Mouse (Mus musculus) liver, embryonic 16.5 days (tissue): ENCODE data around the gene Flot2. TPM values are rescaled to one million over a fixed set of nuclear protein-coding genes. Genes with fewer than 3 reads are reported as not detected.
A peak's percentile ranks its signal among the peaks of the same experiment; 100 is the strongest.

Source experiments
- ATAC-seq: fragments of 200-750 bp; cut with Nextera tagmentation; 2 replicates; pipeline ENCODE4 v1.8.0; 2017; ENCODE audit warnings: low read depth, mild to moderate bottlenecking, moderate number of reproducible peaks, moderate library complexity
- H3K27ac ChIP-seq: fragments of 300-500 bp; sonication (generic); 2 replicates; pipeline ENCODE4 v1.5.1; 2014; ENCODE audit warnings: mild to moderate bottlenecking, low read length
- H3K27me3 ChIP-seq: fragments of 300-500 bp; sonication (generic); 2 replicates; pipeline ENCODE4 v1.6.1; 2014; ENCODE audit warnings: low read depth, low read length, mixed read lengths; ENCODE audit not compliant: control insufficient read depth, insufficient read depth
- H3K36me3 ChIP-seq: fragments of 300-500 bp; sonication (generic); 2 replicates; pipeline ENCODE4 v1.6.1; 2014; ENCODE audit warnings: mild to moderate bottlenecking; ENCODE audit not compliant: control insufficient read depth, insufficient read depth
- H3K4me1 ChIP-seq: fragments of 300-500 bp; sonication (generic); 2 replicates; pipeline ENCODE4 v1.6.1; 2014; ENCODE audit warnings: low read depth, low read length, mixed read lengths; ENCODE audit not compliant: control insufficient read depth
- H3K4me2 ChIP-seq: fragments of 300-500 bp; sonication (generic); 2 replicates; pipeline ENCODE4 v1.6.1; 2014; ENCODE audit warnings: low read depth, low read length, mixed read lengths
- H3K4me3 ChIP-seq: fragments of 300-500 bp; sonication (generic); 2 replicates; pipeline ENCODE4 v1.5.1; 2014; ENCODE audit warnings: low read depth, mild to moderate bottlenecking, low read length
- H3K9ac ChIP-seq: fragments of 300-500 bp; sonication (generic); 2 replicates; pipeline ENCODE4 v1.6.1; 2014; ENCODE audit warnings: low read depth, low read length
- H3K9me3 ChIP-seq: fragments of 300-500 bp; sonication (generic); replicated peaks from 2 replicates; pipeline ENCODE4 v1.6.1; 2016; ENCODE audit warnings: low read length; ENCODE audit not compliant: control insufficient read depth
- whole genome bisulfite sequencing: fragments of 180-500 bp; shearing (Covaris S2); extraction: QIAGEN DNeasy Blood & Tissue Kit; methylation state at CpG from one replicate; pipeline ENCODE4 v1.1.7; 2014; ENCODE audit not compliant: insufficient replicate concordance; 5-methylcytosine and 5-hydroxymethylcytosine counted together
- polyA plus RNA-seq: library from polyadenylated mRNA; unstranded; fragments of >200 nt; fragmentation: Nextera tagmentation; extraction: Ambion mirVana; gene quantifications from 2 replicates; pipeline ENCODE4 v1.2.1, GENCODE M21; 2015

The Flot2 gene
- 24.5 and 25.1 TPM in 2 replicates for polyA plus RNA-seq

DNA sequence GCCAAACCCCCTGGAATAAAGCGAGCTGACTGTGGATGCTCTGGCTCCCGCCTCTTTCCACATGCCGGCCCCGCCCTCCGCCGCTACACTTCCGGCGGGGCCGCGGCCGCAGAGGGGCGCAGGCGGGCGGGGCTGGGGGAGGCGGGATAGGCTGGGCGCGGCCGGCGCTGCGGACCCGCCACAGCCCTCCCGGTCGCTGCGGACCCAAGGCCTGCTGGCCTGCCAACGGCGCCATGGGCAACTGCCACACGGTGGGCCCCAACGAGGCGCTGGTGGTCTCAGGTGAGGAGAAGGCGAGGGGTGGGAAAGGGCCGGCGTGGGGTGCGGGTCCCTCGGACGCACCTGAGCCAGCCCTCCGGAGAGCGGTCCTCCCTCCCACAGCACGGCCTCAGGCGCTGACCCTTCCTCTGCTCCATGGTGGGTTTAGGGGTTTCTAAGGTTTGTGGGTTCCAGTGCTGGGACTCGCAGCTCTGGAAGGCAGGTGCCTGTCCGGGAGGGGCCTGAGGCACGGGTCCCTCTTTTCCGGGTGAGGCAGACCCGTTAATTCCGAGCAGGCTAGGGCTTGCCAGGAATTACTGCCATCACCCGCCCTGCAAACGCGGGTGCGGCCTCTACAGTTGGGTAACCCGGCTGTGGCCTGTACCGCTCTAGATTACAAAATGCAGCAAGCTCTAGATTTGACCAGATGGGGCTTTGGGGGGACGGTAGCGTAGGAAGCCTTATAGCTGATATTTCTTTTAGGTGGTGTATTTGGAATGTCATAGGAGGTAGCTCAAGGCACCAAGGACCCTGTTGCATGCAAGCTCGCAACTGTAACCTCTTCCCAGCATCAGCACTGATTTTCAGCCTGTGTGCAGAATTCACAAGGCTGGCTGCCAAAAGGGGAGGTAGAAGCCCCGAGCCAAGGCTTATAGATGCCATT, at the start of gene Flot2:
Flot2 (plus strand) TSS at position 101 of the 922 bp plus-strand sequence.
- Histone ChIP-seq H3K36me3 (peaks cover 17% of the 10 kb centered on the region), H3K27me3 (no peaks in the 10 kb centered on the region)

GRCm38 (mm10) chr11:77989071-77989690, 48.5 kb upstream of the Flot2 start:
- ATAC-seq, result no peak
- Histone ChIP-seq H3K27ac (no peak overlapping the region), H3K9me3 (no peaks in the 10 kb centered on the region), H3K4me3 (no peak overlapping the region), H3K4me2 (no peak overlapping the region), H3K36me3 (peaks cover 12% of the 10 kb centered on the region), H3K27me3 (no peaks in the 10 kb centered on the region), H3K9ac (no peak overlapping the region), H3K4me1 (peaks cover 11% of the 10 kb centered on the region)
- 83% methylated on average over 13 of the region's 13 CpGs for WGBS

More for the DNA sequence above, at the start of gene Flot2:
- peak within 1 kb of the TSS; percentile 94 for H3K4me2 ChIP-seq
- peak within 1 kb of the TSS; percentile 91 for H3K27ac ChIP-seq
- 3% methylated on average over 55 of the region's 55 CpGs for WGBS
- peak within 1 kb of the TSS; percentile 89 for H3K9ac ChIP-seq
- peak; percentile 80 for ATAC-seq
- H3K4me3 ChIP-seq, result peak within 1 kb of the TSS; percentile 78
- no peaks in the 10 kb centered on the region for H3K9me3 ChIP-seq
- peaks cover 32% of the 10 kb centered on the region for H3K4me1 ChIP-seq

DNA sequence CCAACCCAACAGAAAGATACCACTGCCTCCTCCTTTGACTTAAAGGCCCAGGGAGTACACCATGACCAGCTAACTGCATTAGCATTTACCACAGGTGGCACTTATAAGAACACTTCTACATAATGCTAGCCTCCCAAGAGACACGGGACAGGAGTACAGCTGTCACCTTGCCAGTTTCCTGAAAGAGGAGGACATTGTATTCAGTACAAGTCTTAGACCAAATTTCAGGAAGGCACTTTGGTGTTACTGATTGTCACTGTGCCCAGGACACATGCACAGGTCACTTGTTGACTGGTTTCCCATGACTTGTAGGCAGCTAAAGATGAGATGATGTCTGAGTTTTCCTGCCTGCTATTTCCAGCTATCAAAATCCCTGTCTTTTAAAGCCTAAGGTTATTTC, 42.2 kb upstream of the Flot2 start:
- ATAC-seq, result no peak
- H3K4me2 ChIP-seq, result no peak overlapping the region
- H3K9ac ChIP-seq, result no peak overlapping the region
- H3K4me1 ChIP-seq, result no peaks in the 10 kb centered on the region
- H3K27ac ChIP-seq, result no peak overlapping the region
- no peak overlapping the region for H3K4me3 ChIP-seq
- H3K9me3 ChIP-seq, result no peaks in the 10 kb centered on the region
- peaks cover 7% of the 10 kb centered on the region; the same call in 1 of the 2 replicates for H3K36me3 ChIP-seq
- 74% methylated on average over 1 of the region's 1 CpGs for WGBS
- no peaks in the 10 kb centered on the region for H3K27me3 ChIP-seq

DNA sequence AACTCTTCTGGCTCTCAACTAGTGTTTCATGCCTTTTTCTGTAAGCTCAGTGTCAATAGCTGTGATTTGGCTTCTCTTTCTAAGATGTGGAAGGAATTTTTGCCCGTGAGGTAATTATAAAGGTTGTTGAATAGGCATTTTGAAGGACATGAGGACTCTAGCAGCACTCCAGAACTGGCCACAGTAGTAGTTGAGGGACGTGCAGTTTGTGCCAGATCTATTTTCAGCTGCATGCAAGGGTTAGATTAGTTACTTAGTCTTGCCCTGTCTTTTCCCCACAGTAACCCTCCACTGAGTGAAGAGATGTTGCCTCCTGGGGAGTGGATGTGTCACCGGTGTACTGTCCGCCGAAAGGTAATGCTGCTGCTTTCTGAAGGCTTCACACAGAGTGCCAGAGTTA, 31.3 kb upstream of the Flot2 start:
- Histone ChIP-seq H3K4me2 (no peak overlapping the region), H3K27me3 (no peaks in the 10 kb centered on the region), H3K36me3 (peaks cover 37% of the 10 kb centered on the region), H3K4me1 (no peaks in the 10 kb centered on the region), H3K9me3 (no peaks in the 10 kb centered on the region), H3K9ac (no peak overlapping the region), H3K27ac (no peak overlapping the region), H3K4me3 (no peak overlapping the region)
- 83% methylated on average over 5 of the region's 5 CpGs for WGBS
- no peak for ATAC-seq

DNA sequence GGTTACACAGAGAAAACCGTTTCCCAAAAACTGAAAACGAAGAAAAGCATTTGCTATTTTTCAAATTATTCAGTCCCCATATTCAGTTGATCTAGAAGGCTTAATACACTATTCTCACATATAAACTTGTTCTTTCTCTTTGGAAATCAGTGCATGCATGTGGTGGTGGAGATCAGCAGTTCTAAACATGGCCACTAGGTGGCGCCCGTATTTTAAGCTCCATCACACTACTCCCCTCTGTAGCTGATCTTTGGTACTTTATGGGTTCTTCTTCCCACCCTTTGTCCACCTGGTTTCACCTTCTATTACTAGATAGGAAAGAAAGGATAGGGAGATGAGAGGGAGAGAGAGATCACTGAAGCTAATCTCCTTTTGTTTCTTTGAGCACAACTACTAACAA, 18.1 kb upstream of the Flot2 start:
- no peaks in the 10 kb centered on the region for H3K9me3 ChIP-seq
- no peak for ATAC-seq

DNA sequence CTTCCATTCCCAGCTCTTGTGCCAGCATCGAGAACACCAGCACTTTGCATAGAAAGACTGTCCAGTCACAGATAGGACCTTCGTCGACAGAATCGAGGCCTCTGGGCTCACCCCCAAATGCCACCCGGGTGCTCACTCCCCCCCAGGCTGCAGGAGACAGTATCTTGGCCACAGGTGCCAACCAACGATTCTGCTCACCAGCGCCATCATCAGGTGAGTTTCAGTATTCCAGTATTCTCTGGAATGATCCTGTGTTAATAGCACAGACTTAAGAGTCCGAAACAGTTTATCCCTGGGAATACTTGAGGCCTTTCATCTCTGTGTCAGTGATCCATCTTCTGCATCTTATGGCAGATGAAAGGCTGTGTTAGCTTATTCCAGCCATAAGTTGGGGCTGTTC, 14.1 kb upstream of the Flot2 start:
- ATAC-seq, result no peak
- 71% methylated on average over 8 of the region's 8 CpGs for WGBS
- no peaks in the 10 kb centered on the region for H3K27me3 ChIP-seq

More for the DNA sequence above, 18.1 kb upstream of the Flot2 start:
- Histone ChIP-seq H3K4me1 (no peaks in the 10 kb centered on the region), H3K36me3 (peaks cover 75% of the 10 kb centered on the region), H3K4me3 (no peak overlapping the region), H3K27ac (no peak overlapping the region), H3K4me2 (no peak overlapping the region), H3K9ac (no peak overlapping the region), H3K27me3 (no peaks in the 10 kb centered on the region)
- WGBS, result 16% methylated on average over 4 of the region's 4 CpGs

DNA sequence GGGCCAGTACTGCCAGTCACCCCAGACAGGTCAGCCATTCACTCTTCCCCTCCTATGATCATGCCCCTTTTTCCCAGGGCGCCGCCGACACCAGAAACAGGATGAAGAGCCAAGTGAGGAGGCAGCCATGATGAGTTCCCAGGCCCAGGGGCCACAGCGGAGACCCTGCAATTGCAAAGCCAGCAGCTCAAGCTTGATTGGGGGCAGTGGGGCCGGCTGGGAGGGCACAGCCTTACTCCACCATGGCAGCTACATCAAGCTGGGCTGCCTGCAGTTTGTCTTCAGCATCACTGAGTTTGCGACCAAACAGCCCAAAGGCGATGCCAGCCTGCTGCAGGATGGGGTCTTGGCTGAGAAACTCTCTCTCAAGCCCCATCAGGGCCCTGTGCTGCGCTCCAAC, 8.5 kb upstream of the Flot2 start:
- Histone ChIP-seq H3K4me1 (peaks cover 24% of the 10 kb centered on the region), H3K36me3 (peaks cover 51% of the 10 kb centered on the region), H3K27ac (no peak overlapping the region), H3K27me3 (no peaks in the 10 kb centered on the region), H3K4me2 (no peak overlapping the region), H3K9me3 (no peaks in the 10 kb centered on the region), H3K9ac (no peak overlapping the region), H3K4me3 (no peak overlapping the region)
- 88% methylated on average over 8 of the region's 8 CpGs for WGBS
- no peak for ATAC-seq

More for the DNA sequence above, 14.1 kb upstream of the Flot2 start:
- H3K27ac ChIP-seq, result no peak overlapping the region
- no peaks in the 10 kb centered on the region for H3K4me1 ChIP-seq
- no peaks in the 10 kb centered on the region for H3K9me3 ChIP-seq
- no peak overlapping the region for H3K9ac ChIP-seq
- no peak overlapping the region for H3K4me3 ChIP-seq
- no peak overlapping the region for H3K4me2 ChIP-seq
- peaks cover 66% of the 10 kb centered on the region for H3K36me3 ChIP-seq

DNA sequence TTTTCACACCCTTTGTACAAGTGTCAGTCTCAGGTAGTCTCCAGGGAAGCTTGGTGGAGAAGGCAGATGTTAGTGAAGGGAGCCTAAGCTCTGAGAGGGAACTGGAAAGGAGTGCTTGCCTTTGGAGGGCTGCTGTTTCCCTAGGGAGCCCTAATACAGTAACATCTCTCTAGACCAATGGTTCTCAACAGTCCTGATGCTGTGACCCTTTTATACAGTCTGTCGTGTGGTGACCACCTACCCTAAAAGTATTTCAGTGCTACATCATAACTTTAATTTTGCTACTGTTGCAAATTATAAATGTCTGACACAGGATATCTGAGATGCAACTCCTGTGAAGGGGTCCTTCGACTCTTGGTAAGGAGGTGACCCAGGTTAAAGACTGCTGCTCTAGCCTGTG, 7.1 kb upstream of the Flot2 start:
- no peak overlapping the region for H3K9ac ChIP-seq
- no peak overlapping the region for H3K4me2 ChIP-seq

GRCm38 (mm10) chr11:78031389-78031788, 6.3 kb upstream of the Flot2 start:
- H3K4me3 ChIP-seq, result peak overlapping the region; percentile 78
- H3K36me3 ChIP-seq, result peaks cover 36% of the 10 kb centered on the region
- H3K4me1 ChIP-seq, result peaks cover 26% of the 10 kb centered on the region
- H3K4me2 ChIP-seq, result peak overlapping the region; percentile 99
- peak overlapping the region; percentile 74 for H3K27ac ChIP-seq
- H3K9me3 ChIP-seq, result no peaks in the 10 kb centered on the region
- H3K27me3 ChIP-seq, result no peaks in the 10 kb centered on the region
- no peak for ATAC-seq
- WGBS, result 45% methylated on average over 6 of the region's 6 CpGs
- H3K9ac ChIP-seq, result peak overlapping the region; percentile 84

More for the DNA sequence above, 7.1 kb upstream of the Flot2 start:
- Histone ChIP-seq H3K4me3 (no peak overlapping the region), H3K9me3 (no peaks in the 10 kb centered on the region), H3K27me3 (no peaks in the 10 kb centered on the region), H3K27ac (no peak overlapping the region), H3K36me3 (peaks cover 44% of the 10 kb centered on the region), H3K4me1 (peaks cover 26% of the 10 kb centered on the region)
- WGBS, result 80% methylated on average over 2 of the region's 2 CpGs
- ATAC-seq, result no peak
